Mouse (Mus musculus) stomach, postnatal 0 days (tissue): ENCODE measurements around the gene Enoph1.

Experiments used
- CTCF ChIP-seq: IDR thresholded peaks from 2 replicates; pipeline ENCODE4 v1.5.1; 2016; ENCODE audit warnings: antibody characterized with exemption, low read depth, mild to moderate bottlenecking, moderate library complexity
- EP300 ChIP-seq: optimal IDR thresholded peaks from 2 replicates; pipeline ENCODE3; 2016; ENCODE audit warnings: antibody characterized with exemption

- no peak for TF ChIP-seq CTCF
- no peak for TF ChIP-seq EP300
Observed at GRCm38 (mm10) chr5:100097967-100098366, 58.2 kb downstream of the Enoph1 start.
